Mouse (Mus musculus): ENCODE measurements at regions not wholly inside any gene's neighbourhood (a gene's known extent, or its start where the extent isn't known, plus 50 kb on each side); places are given as distances from the start of the nearest gene placed in this dataset.

- ATAC-seq (ENCODE audit: insufficient number of reproducible peaks, insufficient read depth, low FRiP score, low read depth) = no peak; the same call in 1 of the 2 replicates
- no peak overlapping the region for H3K4me3 ChIP-seq (ENCODE audit: control insufficient read depth in 1 of 2, insufficient read depth in 1 of 2, low read depth in 1 of 2, low read length in 2 of 2)
Observed at GRCm38 (mm10) chr16:31603185-31603584, 60.1 kb upstream of the Dlg1 start.

GRCm38 (mm10) chr16:31606389-31607177 lies 56.7 kb upstream of the Dlg1 start:
- 67% methylated on average over 11 of the region's 11 CpGs for WGBS
- ATAC-seq (ENCODE audit: insufficient number of reproducible peaks, insufficient read depth, low FRiP score, low read depth) = no peak
- H3K27ac ChIP-seq (replicated peaks in 1 of 2; ENCODE audit: control insufficient read depth in 1 of 2, insufficient read depth in 1 of 2, low read depth in 2 of 2, low read length in 2 of 2) = no peak overlapping the region
- no peaks in the 10 kb centered on the region for H3K27me3 ChIP-seq (ENCODE audit: control insufficient read depth, insufficient read depth, low read length)
- peaks cover 0 to 2% of the 10 kb centered on the region in 2 experiments; a peak in 1 of 4 replicates for H3K4me1 ChIP-seq (ENCODE audit: control insufficient read depth in 2 of 2, insufficient read depth in 2 of 2, low read length in 2 of 2)
- no peak overlapping the region for H3K9ac ChIP-seq (ENCODE audit: low read length)
- no peaks in the 10 kb centered on the region for H3K36me3 ChIP-seq (ENCODE audit: control insufficient read depth, insufficient read depth, low read length)
- no peak overlapping the region for H3K4me2 ChIP-seq (ENCODE audit: low read length)
- no peaks in the 10 kb centered on the region for H3K9me3 ChIP-seq (ENCODE audit: control insufficient read depth, low read length)
- H3K4me3 ChIP-seq (ENCODE audit: control insufficient read depth in 1 of 2, insufficient read depth in 1 of 2, low read depth in 1 of 2, low read length in 2 of 2) = no peak overlapping the region

More at GRCm38 (mm10) chr16:31603185-31603584, 60.1 kb upstream of the Dlg1 start:
- Histone ChIP-seq H3K9me3 (ENCODE audit: control insufficient read depth, low read length) (no peaks in the 10 kb centered on the region), H3K9ac (ENCODE audit: low read length) (no peak overlapping the region), H3K4me1 (ENCODE audit: control insufficient read depth in 2 of 2, insufficient read depth in 2 of 2, low read length in 2 of 2) (peaks cover 10 to 11% of the 10 kb centered on the region in 2 experiments; a peak in 2 of 4 replicates), H3K27me3 (ENCODE audit: control insufficient read depth, insufficient read depth, low read length) (no peaks in the 10 kb centered on the region), H3K27ac (replicated peaks in 1 of 2; ENCODE audit: control insufficient read depth in 1 of 2, insufficient read depth in 1 of 2, low read depth in 2 of 2, low read length in 2 of 2) (no peak overlapping the region), H3K4me2 (ENCODE audit: low read length) (no peak overlapping the region), H3K36me3 (ENCODE audit: control insufficient read depth, insufficient read depth, low read length) (no peaks in the 10 kb centered on the region)
- 64% methylated on average over 11 of the region's 11 CpGs for WGBS

- 84% methylated on average over 7 of the region's 7 CpGs for WGBS
- no peaks in the 10 kb centered on the region for H3K36me3 ChIP-seq (ENCODE audit: control insufficient read depth, insufficient read depth, low read length)
- no peaks in the 10 kb centered on the region for H3K27me3 ChIP-seq (ENCODE audit: control insufficient read depth, insufficient read depth, low read length)
- no peak overlapping the region for H3K4me2 ChIP-seq (ENCODE audit: low read length)
- no peak overlapping the region for H3K4me3 ChIP-seq (ENCODE audit: control insufficient read depth in 1 of 2, insufficient read depth in 1 of 2, low read depth in 1 of 2, low read length in 2 of 2)
- no peaks in the 10 kb centered on the region for H3K9me3 ChIP-seq (ENCODE audit: control insufficient read depth, low read length)
- H3K9ac ChIP-seq (ENCODE audit: low read length) = no peak overlapping the region
- ATAC-seq (ENCODE audit: insufficient number of reproducible peaks, insufficient read depth, low FRiP score, low read depth) = no peak
- H3K27ac ChIP-seq (replicated peaks in 1 of 2; ENCODE audit: control insufficient read depth in 1 of 2, insufficient read depth in 1 of 2, low read depth in 2 of 2, low read length in 2 of 2) = no peak overlapping the region; a peak in 1 of 4 replicates
- H3K4me1 ChIP-seq (ENCODE audit: control insufficient read depth in 2 of 2, insufficient read depth in 2 of 2, low read length in 2 of 2) = peaks cover 0 to 2% of the 10 kb centered on the region in 2 experiments; a peak in 1 of 4 replicates
Observed at GRCm38 (mm10) chr16:31608964-31609363, 54.3 kb upstream of the Dlg1 start.

GRCm38 (mm10) chr16:31609394-31610172 lies 53.7 kb upstream of the Dlg1 start:
- no peak overlapping the region for H3K4me3 ChIP-seq (ENCODE audit: control insufficient read depth in 1 of 2, insufficient read depth in 1 of 2, low read depth in 1 of 2, low read length in 2 of 2)
- no peak overlapping the region for H3K9ac ChIP-seq (ENCODE audit: low read length)
- H3K4me1 ChIP-seq (ENCODE audit: control insufficient read depth in 2 of 2, insufficient read depth in 2 of 2, low read length in 2 of 2) = peaks cover 0 to 2% of the 10 kb centered on the region in 2 experiments; a peak in 1 of 4 replicates
- no peak overlapping the region for H3K27ac ChIP-seq (replicated peaks in 1 of 2; ENCODE audit: control insufficient read depth in 1 of 2, insufficient read depth in 1 of 2, low read depth in 2 of 2, low read length in 2 of 2)
- WGBS = 58% methylated on average over 10 of the region's 10 CpGs
- H3K27me3 ChIP-seq (ENCODE audit: control insufficient read depth, insufficient read depth, low read length) = no peaks in the 10 kb centered on the region
- no peak for ATAC-seq (ENCODE audit: insufficient number of reproducible peaks, insufficient read depth, low FRiP score, low read depth)
- no peak overlapping the region for H3K4me2 ChIP-seq (ENCODE audit: low read length)
- H3K9me3 ChIP-seq (ENCODE audit: control insufficient read depth, low read length) = no peaks in the 10 kb centered on the region
- no peaks in the 10 kb centered on the region for H3K36me3 ChIP-seq (ENCODE audit: control insufficient read depth, insufficient read depth, low read length)
